Mouse (Mus musculus) erythroblast, embryonic 14.5 days (primary cell): Measurements from ENCODE around the gene Ppp1r32.

Experiments used
- GATA1 ChIP-seq: IDR thresholded peaks from 2 replicates; pipeline ENCODE4 v1.6.1; 2012; ENCODE audit warnings: low read length, inconsistent platforms, mixed read lengths
- TAL1 ChIP-seq: IDR thresholded peaks from 3 replicates; pipeline ENCODE4 v1.6.1; 2012; ENCODE audit warnings: low read length, inconsistent platforms, mixed read lengths

DNA sequence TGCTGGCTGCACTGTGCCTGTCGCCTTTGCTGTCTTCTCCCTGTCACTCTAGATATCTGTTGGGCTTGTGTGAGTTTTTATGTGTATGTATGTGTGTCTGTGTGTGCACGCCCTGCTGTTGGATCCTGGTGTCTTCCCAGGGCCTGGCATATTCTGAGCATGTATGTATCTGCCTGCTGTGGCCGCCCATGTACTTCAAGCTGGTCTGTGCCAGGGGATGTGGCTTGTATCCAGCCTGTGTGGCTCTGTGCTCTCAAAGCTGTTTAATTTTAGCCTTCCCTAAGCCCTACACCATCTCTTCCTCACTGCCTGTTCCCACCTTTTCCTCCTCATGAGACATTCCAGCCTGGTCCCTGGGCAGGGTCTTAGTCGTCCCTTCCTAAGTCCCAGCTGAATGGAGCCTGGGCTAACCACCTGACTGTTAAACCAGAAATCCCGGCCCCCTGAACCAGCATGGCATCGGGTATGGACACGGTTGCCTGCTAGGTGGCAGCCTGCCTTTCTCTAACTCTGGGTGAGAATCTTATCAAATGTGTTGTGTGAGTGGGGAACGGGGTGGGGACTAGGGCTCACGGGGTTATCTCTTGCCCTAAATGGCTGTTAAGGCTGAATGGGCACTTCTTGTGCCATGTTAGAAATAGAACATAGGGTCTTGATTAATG, 48.7 kb downstream of the Ppp1r32 start:
- no peak for TF ChIP-seq GATA1
- no peak for TF ChIP-seq TAL1
